Mouse (Mus musculus): Measurements from ENCODE around the gene Olfr1377.

DNA sequence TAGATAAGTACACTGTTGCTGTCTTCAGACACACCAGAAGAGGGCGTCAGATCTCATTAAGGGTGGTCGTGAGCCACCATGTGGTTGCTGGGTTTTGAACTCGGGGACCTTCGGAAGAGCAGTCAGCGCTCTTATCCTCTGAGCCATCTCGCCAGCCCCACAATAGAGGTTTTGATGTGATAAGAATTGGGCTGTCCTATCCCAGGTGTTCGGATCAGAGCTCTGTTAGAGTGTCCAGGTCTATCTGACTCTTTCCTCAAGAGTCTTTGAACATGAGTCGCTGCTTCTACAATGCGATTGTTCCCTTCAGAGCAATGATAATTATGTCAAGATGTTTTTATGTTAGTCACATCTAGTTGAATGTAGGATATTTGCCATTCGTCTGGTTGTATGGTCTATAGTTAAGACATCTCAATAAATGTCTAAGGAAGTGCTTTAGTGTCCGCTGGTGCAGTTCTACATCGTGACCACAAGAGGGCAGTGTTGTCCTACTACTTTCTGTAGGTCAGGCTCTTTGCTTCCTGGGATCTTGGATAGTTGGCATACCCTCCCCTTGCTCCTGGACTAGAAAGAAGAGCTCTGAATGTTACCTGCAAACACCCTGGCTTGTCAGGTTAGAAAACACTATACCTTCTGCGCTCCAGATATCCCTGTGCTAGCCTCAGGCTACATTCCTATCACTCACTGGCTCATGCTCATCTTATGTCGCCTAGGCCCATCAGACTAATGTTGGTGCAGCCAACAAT is 42.0 kb upstream of the Olfr1377 start:
- TF ChIP-seq POLR2A (IDR thresholded peaks at IDR 0.05; ENCODE audit: borderline replicate concordance, control insufficient read depth, low read depth, low read length) (no peak), CTCF (IDR thresholded peaks at IDR 0.05; ENCODE audit: control insufficient read depth, insufficient read depth, low read length) (peak; percentile 55)

All from bone marrow, adult 2 months (tissue).